Mouse (Mus musculus): Measurements from ENCODE around the gene Tmem132c. TPM values are rescaled to one million over a fixed set of nuclear protein-coding genes. Genes with fewer than 3 reads are reported as not detected.

The Tmem132c gene
- polyA plus RNA-seq, 1 experiment = 0.06 TPM

GRCm38 (mm10) chr5:127609191-127609714 lies 367.6 kb downstream of the Tmem132c start:
- TF ChIP-seq USF1 (IDR thresholded peaks at IDR 0.05; ENCODE audit: low read depth) (no peak), CEBPB (IDR thresholded peaks at IDR 0.05; ENCODE audit: low read depth) (no peak), MYOG (IDR thresholded peaks at IDR 0.05; ENCODE audit: control insufficient read depth, extremely low read depth, insufficient read length) (no peak), FOSL1 (IDR thresholded peaks at IDR 0.05; ENCODE audit: insufficient read depth, low read length, poor library complexity, severe bottlenecking) (no peak), MAX (IDR thresholded peaks at IDR 0.05) (no peak), MYOD1 (IDR thresholded peaks at IDR 0.05; ENCODE audit: control insufficient read depth, insufficient read length, low read depth) (no peak), CTCF (IDR thresholded peaks at IDR 0.05; ENCODE audit: control insufficient read depth, insufficient read depth, insufficient read length) (no peak)
- H3ac ChIP-seq (ENCODE audit: control insufficient read depth, insufficient read length, low read depth) = no peak overlapping the region
- no peaks in the 10 kb centered on the region for H3K27me3 ChIP-seq (ENCODE audit: control insufficient read depth, insufficient read depth, insufficient read length)

GRCm38 (mm10) chr5:127610787-127611509 lies 369.3 kb downstream of the Tmem132c start:
- H3K79me3 ChIP-seq (ENCODE audit: low read depth) = peaks cover 76% of the 10 kb centered on the region
- peaks cover 23% of the 10 kb centered on the region for H3K36me3 ChIP-seq (ENCODE audit: control insufficient read depth, insufficient read depth)
- peaks cover 99% of the 10 kb centered on the region for H3K79me2 ChIP-seq (ENCODE audit: control insufficient read depth, insufficient read depth)
- no peak overlapping the region for H3ac ChIP-seq (ENCODE audit: control insufficient read depth, insufficient read length, low read depth)
- H3K4me3 ChIP-seq (ENCODE audit: insufficient read depth, poor library complexity, severe bottlenecking) = no peak overlapping the region
- no peaks in the 10 kb centered on the region for H3K27me3 ChIP-seq (ENCODE audit: control insufficient read depth, insufficient read depth, insufficient read length)
- TF ChIP-seq USF1 (IDR thresholded peaks at IDR 0.05; ENCODE audit: low read depth) (peak; percentile 31), CTCF (IDR thresholded peaks at IDR 0.05; ENCODE audit: control insufficient read depth, insufficient read depth, insufficient read length) (no peak)

More at GRCm38 (mm10) chr5:127609191-127609714, 367.6 kb downstream of the Tmem132c start:
- Histone ChIP-seq H3K79me3 (ENCODE audit: low read depth) (peaks cover 60% of the 10 kb centered on the region), H3K79me2 (ENCODE audit: control insufficient read depth, insufficient read depth) (peaks cover 89% of the 10 kb centered on the region), H3K36me3 (ENCODE audit: control insufficient read depth, insufficient read depth) (peaks cover 28% of the 10 kb centered on the region), H3K4me3 (ENCODE audit: insufficient read depth, poor library complexity, severe bottlenecking) (no peak overlapping the region)

- H3K79me3 ChIP-seq (ENCODE audit: low read depth) = peaks cover 76% of the 10 kb centered on the region
- H3ac ChIP-seq (ENCODE audit: control insufficient read depth, insufficient read length, low read depth) = no peak overlapping the region
- H3K79me2 ChIP-seq (ENCODE audit: control insufficient read depth, insufficient read depth) = peaks cover 100% of the 10 kb centered on the region
- no peak overlapping the region for H3K4me3 ChIP-seq (ENCODE audit: insufficient read depth, poor library complexity, severe bottlenecking)
- no peaks in the 10 kb centered on the region for H3K27me3 ChIP-seq (ENCODE audit: control insufficient read depth, insufficient read depth, insufficient read length)
- peaks cover 18% of the 10 kb centered on the region for H3K36me3 ChIP-seq (ENCODE audit: control insufficient read depth, insufficient read depth)
- no peak for TF ChIP-seq MYOG (IDR thresholded peaks at IDR 0.05; ENCODE audit: control insufficient read depth, extremely low read depth, insufficient read length)
- TF ChIP-seq FOSL1 (IDR thresholded peaks at IDR 0.05; ENCODE audit: insufficient read depth, low read length, poor library complexity, severe bottlenecking) = no peak
- TF ChIP-seq CEBPB (IDR thresholded peaks at IDR 0.05; ENCODE audit: low read depth) = no peak
- TF ChIP-seq CTCF (IDR thresholded peaks at IDR 0.05; ENCODE audit: control insufficient read depth, insufficient read depth, insufficient read length) = no peak
- TF ChIP-seq MYOD1 (IDR thresholded peaks at IDR 0.05; ENCODE audit: control insufficient read depth, insufficient read length, low read depth) = no peak
- TF ChIP-seq USF1 (IDR thresholded peaks at IDR 0.05; ENCODE audit: low read depth) = no peak
- TF ChIP-seq MAX (IDR thresholded peaks at IDR 0.05) = no peak
These were observed 370.3 kb downstream of the Tmem132c start for GRCm38 (mm10) chr5:127611881-127612280.

GRCm38 (mm10) chr5:127612397-127612796 lies 370.8 kb downstream of the Tmem132c start:
- Histone ChIP-seq H3K79me3 (ENCODE audit: low read depth) (peaks cover 75% of the 10 kb centered on the region), H3K79me2 (ENCODE audit: control insufficient read depth, insufficient read depth) (peaks cover 96% of the 10 kb centered on the region), H3K36me3 (ENCODE audit: control insufficient read depth, insufficient read depth) (peaks cover 16% of the 10 kb centered on the region), H3ac (ENCODE audit: control insufficient read depth, insufficient read length, low read depth) (no peak overlapping the region), H3K27me3 (ENCODE audit: control insufficient read depth, insufficient read depth, insufficient read length) (no peaks in the 10 kb centered on the region), H3K4me3 (ENCODE audit: insufficient read depth, poor library complexity, severe bottlenecking) (no peak overlapping the region)
- TF ChIP-seq CEBPB (IDR thresholded peaks at IDR 0.05; ENCODE audit: low read depth) = no peak
- no peak for TF ChIP-seq MYOG (IDR thresholded peaks at IDR 0.05; ENCODE audit: control insufficient read depth, extremely low read depth, insufficient read length)
- TF ChIP-seq MAX (IDR thresholded peaks at IDR 0.05) = no peak
- TF ChIP-seq USF1 (IDR thresholded peaks at IDR 0.05; ENCODE audit: low read depth) = no peak
- no peak for TF ChIP-seq MYOD1 (IDR thresholded peaks at IDR 0.05; ENCODE audit: control insufficient read depth, insufficient read length, low read depth)
- no peak for TF ChIP-seq CTCF (IDR thresholded peaks at IDR 0.05; ENCODE audit: control insufficient read depth, insufficient read depth, insufficient read length)
- no peak for TF ChIP-seq FOSL1 (IDR thresholded peaks at IDR 0.05; ENCODE audit: insufficient read depth, low read length, poor library complexity, severe bottlenecking)
